Mouse (Mus musculus) CH12.LX (cell line): Measurements from ENCODE around the gene Ptprm.

ENCODE experiments used
- BHLHE40 ChIP-seq: IDR thresholded peaks from 2 replicates; pipeline ENCODE4 v1.6.1; 2011; ENCODE audit warnings: mild to moderate bottlenecking, low read depth, low read length, improper control_type of control experiment
- CHD2 ChIP-seq: IDR thresholded peaks from 2 replicates; pipeline ENCODE4 v1.6.1; 2011; ENCODE audit warnings: low read length, improper control_type of control experiment
- CTCF ChIP-seq, 2 experiments: IDR thresholded peaks in 1 of 2; conservative IDR thresholded peaks in 1 of 2; 2 replicates each; pipeline ENCODE4 v1.5.1; 2011 to 2012; ENCODE audit warnings: low read depth in 2 of 2, low read length in 2 of 2, improper control_type of control experiment in 1 of 2, inconsistent platforms in 1 of 2, mild to moderate bottlenecking in 1 of 2, moderate library complexity in 1 of 2
- EP300 ChIP-seq: IDR thresholded peaks from 2 replicates; pipeline ENCODE4 v1.6.1; 2011; ENCODE audit warnings: low read length, improper control_type of control experiment
- GABPA ChIP-seq: IDR thresholded peaks from 2 replicates; pipeline ENCODE4 v1.6.1; 2012; ENCODE audit warnings: low read depth, low read length, improper control_type of control experiment, inconsistent platforms; ENCODE audit not compliant: insufficient replicate concordance
- MEF2A ChIP-seq: IDR thresholded peaks from 2 replicates; pipeline ENCODE4 v1.6.1; 2014; ENCODE audit warnings: low read depth, mild to moderate bottlenecking, inconsistent platforms, low read length, improper control_type of control experiment, borderline replicate concordance
- MXI1 ChIP-seq: IDR thresholded peaks from 2 replicates; pipeline ENCODE4 v1.6.1; 2011; ENCODE audit warnings: mild to moderate bottlenecking, low read depth, low read length, improper control_type of control experiment
- POLR2AphosphoS2 ChIP-seq: IDR thresholded peaks from 2 replicates; pipeline ENCODE4 v1.6.1; 2011; ENCODE audit warnings: low read depth, low read length, improper control_type of control experiment
- UBTF ChIP-seq: IDR thresholded peaks from 2 replicates; pipeline ENCODE4 v1.6.1; 2012; ENCODE audit warnings: low read depth, mild to moderate bottlenecking, inconsistent platforms, low read length, improper control_type of control experiment, moderate library complexity
- ZKSCAN1 ChIP-seq: IDR thresholded peaks from 2 replicates; pipeline ENCODE4 v1.6.1; 2012; ENCODE audit warnings: low read depth, inconsistent platforms, low read length, improper control_type of control experiment, borderline replicate concordance

- no peak for TF ChIP-seq MEF2A
- TF ChIP-seq CTCF (conservative IDR thresholded peaks at IDR 0.05 in 1 of 2, IDR thresholded peaks at IDR 0.05 in 1 of 2; ENCODE audit: low read depth in 2 of 2, low read length in 2 of 2): no peak
- TF ChIP-seq POLR2AphosphoS2: no peak
- TF ChIP-seq UBTF: no peak
- TF ChIP-seq MXI1: no peak
- no peak for TF ChIP-seq ZKSCAN1
- TF ChIP-seq GABPA: no peak
- TF ChIP-seq CHD2: no peak
- TF ChIP-seq BHLHE40: no peak
- TF ChIP-seq EP300: no peak
These were observed 473.1 kb downstream of the Ptprm start for GRCm38 (mm10) chr17:66880969-66881701.
